Mouse (Mus musculus) forebrain, embryonic 11.5 days (tissue): ENCODE results near the gene Specc1l. TPM values are rescaled to one million over a fixed set of nuclear protein-coding genes. Genes with fewer than 3 reads are reported as not detected.

Source experiments
- ATAC-seq: fragments of 200-750 bp; cut with Nextera tagmentation; replicated peaks from 2 replicates; pipeline ENCODE4 v1.8.0; 2017; ENCODE audit warnings: moderate TSS enrichment; ENCODE audit not compliant: low FRiP score
- DNase-seq: peaks from one replicate; pipeline ENCODE4 v3.0.0-alpha.2; 2017; ENCODE audit warnings: low spot score
- H3K27ac ChIP-seq: fragments of 300-500 bp; sonication (generic); 2 replicates; pipeline ENCODE4 v1.5.1; 2014; ENCODE audit warnings: low read depth, low read length
- H3K27me3 ChIP-seq: fragments of 300-500 bp; sonication (generic); 2 replicates; pipeline ENCODE4 v1.6.1; 2014; ENCODE audit warnings: mild to moderate bottlenecking, low read length, mixed read lengths; ENCODE audit not compliant: control insufficient read depth, insufficient read depth
- H3K36me3 ChIP-seq: fragments of 300-500 bp; sonication (generic); 2 replicates; pipeline ENCODE4 v1.6.1; 2014; ENCODE audit warnings: mild to moderate bottlenecking, low read length, moderate library complexity, mixed read lengths; ENCODE audit not compliant: control insufficient read depth, insufficient read depth
- H3K4me1 ChIP-seq: fragments of 300-500 bp; sonication (generic); replicated peaks from 2 replicates; pipeline ENCODE4 v1.6.1; 2014; ENCODE audit warnings: low read length, mixed read lengths; ENCODE audit not compliant: control insufficient read depth, insufficient read depth
- H3K4me2 ChIP-seq: fragments of 300-500 bp; sonication (generic); 2 replicates; pipeline ENCODE4 v1.6.1; 2014; ENCODE audit warnings: low read depth, mild to moderate bottlenecking, low read length, moderate library complexity, mixed read lengths; ENCODE audit not compliant: severe bottlenecking
- H3K4me3 ChIP-seq: fragments of 300-500 bp; sonication (generic); 2 replicates; pipeline ENCODE4 v1.5.1; 2014; ENCODE audit warnings: low read depth, low read length
- H3K9ac ChIP-seq: fragments of 300-500 bp; sonication (generic); 2 replicates; pipeline ENCODE4 v1.6.1; 2014; ENCODE audit warnings: low read length
- H3K9me3 ChIP-seq: fragments of 300-500 bp; sonication (generic); 2 replicates; pipeline ENCODE4 v1.6.1; 2016; ENCODE audit warnings: low read length, mixed read lengths; ENCODE audit not compliant: control insufficient read depth
- WGBS: fragments of 180-500 bp; shearing (Covaris S2); extraction: QIAGEN DNeasy Blood & Tissue Kit; methylation state at CpG from one replicate; pipeline ENCODE4 v1.1.7; 2014; 5-methylcytosine and 5-hydroxymethylcytosine counted together
- polyA plus RNA-seq: library from polyadenylated mRNA; unstranded; fragments of >200 nt; fragmentation: Nextera tagmentation; extraction: Ambion mirVana; gene quantifications from 2 replicates; pipeline ENCODE4 v1.2.1, GENCODE M21; 2014

The Specc1l gene
- polyA plus RNA-seq = 29.0 and 29.4 TPM in 2 replicates

GRCm38 (mm10) chr10:75211807-75212645 is at the start of gene Specc1l:
TSS of gene Specc1l (plus strand) at chr10:75212073.
- WGBS = under 1% methylated on average over 70 of the region's 80 CpGs
- peak within 1 kb of the TSS; percentile 73 for H3K4me3 ChIP-seq
- H3K9ac ChIP-seq = peak within 1 kb of the TSS; percentile 85
- ATAC-seq (peak; percentile 99), DNase-seq (peak; percentile 99)
- H3K4me2 ChIP-seq = peak within 1 kb of the TSS; percentile 52
- H3K4me1 ChIP-seq = no peaks in the 10 kb centered on the region; the same call in 1 of the 2 replicates
- H3K27me3 ChIP-seq = no peaks in the 10 kb centered on the region
- H3K9me3 ChIP-seq = no peaks in the 10 kb centered on the region
- H3K36me3 ChIP-seq = no peaks in the 10 kb centered on the region
- H3K27ac ChIP-seq = peak within 1 kb of the TSS; percentile 97

GRCm38 (mm10) chr10:75165825-75166481 is 45.9 kb upstream of the Specc1l start:
- Histone ChIP-seq H3K4me1 (no peaks in the 10 kb centered on the region), H3K27me3 (no peaks in the 10 kb centered on the region), H3K27ac (no peak overlapping the region), H3K4me3 (no peak overlapping the region), H3K9ac (no peak overlapping the region), H3K36me3 (peaks cover 2% of the 10 kb centered on the region; the same call in 1 of the 2 replicates), H3K4me2 (no peak overlapping the region), H3K9me3 (no peaks in the 10 kb centered on the region)
- DNase-seq (no peak), ATAC-seq (no peak)
- 78% methylated on average over 10 of the region's 10 CpGs for WGBS

DNA sequence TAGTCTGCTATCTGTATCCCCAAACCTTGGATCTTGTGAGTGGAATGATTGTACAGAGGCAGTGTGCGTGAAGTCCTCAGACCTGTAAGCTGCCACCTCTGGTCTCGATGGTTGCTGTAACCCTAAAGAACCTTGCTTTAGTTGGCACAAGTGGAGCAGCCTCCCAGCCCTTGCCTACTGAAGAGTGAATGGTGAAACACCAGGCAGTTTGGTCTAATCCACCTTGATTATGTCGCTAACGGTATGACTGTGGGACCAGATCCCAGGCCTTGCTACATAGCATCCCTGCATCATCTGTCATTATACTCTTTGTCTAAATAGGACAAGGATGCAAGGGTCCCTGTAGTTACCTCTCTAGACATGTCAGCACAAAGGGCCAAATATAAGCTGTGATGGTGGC is 45.3 kb upstream of the Specc1l start:
- no peak overlapping the region for H3K9ac ChIP-seq
- H3K36me3 ChIP-seq = peaks cover 2% of the 10 kb centered on the region; the same call in 1 of the 2 replicates
- no peaks in the 10 kb centered on the region for H3K9me3 ChIP-seq
- H3K27me3 ChIP-seq = no peaks in the 10 kb centered on the region
- no peak overlapping the region for H3K4me2 ChIP-seq
- no peak overlapping the region for H3K27ac ChIP-seq
- WGBS = 87% methylated on average over 4 of the region's 4 CpGs
- ATAC-seq (no peak), DNase-seq (no peak)
- H3K4me1 ChIP-seq = no peaks in the 10 kb centered on the region
- no peak overlapping the region for H3K4me3 ChIP-seq

- ATAC-seq = no peak; the same call in 1 of the 2 replicates
- Histone ChIP-seq H3K27ac (no peak overlapping the region), H3K9ac (no peak overlapping the region), H3K4me2 (no peak overlapping the region), H3K36me3 (no peaks in the 10 kb centered on the region; the same call in 1 of the 2 replicates), H3K9me3 (no peaks in the 10 kb centered on the region), H3K4me3 (no peak overlapping the region), H3K27me3 (no peaks in the 10 kb centered on the region), H3K4me1 (no peaks in the 10 kb centered on the region)
- no peak for DNase-seq
- 91% methylated on average over 12 of the region's 12 CpGs for WGBS
Measured at GRCm38 (mm10) chr10:75170207-75170850, 41.5 kb upstream of the Specc1l start.

- ATAC-seq = no peak
- no peak overlapping the region for H3K4me2 ChIP-seq
- H3K9me3 ChIP-seq = no peaks in the 10 kb centered on the region
- no peaks in the 10 kb centered on the region for H3K27me3 ChIP-seq
- WGBS = 82% methylated on average over 8 of the region's 8 CpGs
- H3K36me3 ChIP-seq = peaks cover 4% of the 10 kb centered on the region
- no peak overlapping the region for H3K4me3 ChIP-seq
- H3K9ac ChIP-seq = no peak overlapping the region
- no peak for DNase-seq
- H3K27ac ChIP-seq = no peak overlapping the region
- H3K4me1 ChIP-seq = no peaks in the 10 kb centered on the region
Measured at GRCm38 (mm10) chr10:75173056-75173455, 38.8 kb upstream of the Specc1l start.

DNA sequence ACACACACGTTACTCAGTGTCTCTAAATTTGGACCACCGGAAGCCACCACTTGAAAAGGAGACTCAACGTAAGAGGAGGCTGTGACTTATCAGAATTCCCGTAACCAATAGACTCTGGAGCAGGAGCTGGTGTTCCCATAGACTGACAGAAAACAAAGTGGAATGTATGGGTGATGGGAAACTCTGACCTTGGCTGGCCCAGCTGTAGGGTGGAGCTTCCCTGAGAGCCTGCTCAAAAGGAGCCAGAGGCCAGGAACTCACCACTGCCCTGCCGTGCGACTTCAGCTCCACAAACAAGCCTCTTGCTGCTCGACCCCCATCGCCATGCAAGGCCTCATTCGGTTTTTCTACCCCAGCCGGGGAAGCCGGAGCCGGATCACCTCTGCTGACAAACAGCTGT is 38.2 kb upstream of the Specc1l start:
- DNase-seq = no peak
- H3K4me3 ChIP-seq = no peak overlapping the region
- H3K36me3 ChIP-seq = peaks cover 8% of the 10 kb centered on the region
- H3K9ac ChIP-seq = no peak overlapping the region
- H3K27me3 ChIP-seq = no peaks in the 10 kb centered on the region
- no peaks in the 10 kb centered on the region for H3K4me1 ChIP-seq
- 81% methylated on average over 12 of the region's 12 CpGs for WGBS
- no peak overlapping the region for H3K27ac ChIP-seq
- H3K4me2 ChIP-seq = no peak overlapping the region
- ATAC-seq = no peak
- no peaks in the 10 kb centered on the region for H3K9me3 ChIP-seq

DNA sequence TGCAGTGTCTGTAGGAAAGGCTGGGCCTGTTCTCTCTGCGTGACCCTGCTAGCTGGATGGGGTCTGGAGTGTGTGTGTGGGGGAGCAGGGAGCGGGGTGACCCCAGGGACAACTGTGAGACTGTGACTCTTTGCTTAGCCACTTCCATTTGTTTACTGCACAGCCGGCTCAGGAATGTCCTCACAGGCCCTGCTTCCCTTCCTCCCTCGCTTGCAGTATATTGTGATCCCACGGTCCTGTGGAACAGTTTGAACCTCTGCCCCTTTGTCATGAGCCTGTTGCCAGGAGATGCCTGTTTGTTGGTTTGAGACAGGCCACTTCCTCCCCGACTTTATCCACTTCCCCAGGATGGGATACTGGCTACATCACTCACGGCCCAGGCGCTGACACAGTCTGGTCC is 35.4 kb upstream of the Specc1l start:
- 88% methylated on average over 8 of the region's 8 CpGs for WGBS
- DNase-seq = no peak
- no peaks in the 10 kb centered on the region for H3K9me3 ChIP-seq
- H3K4me2 ChIP-seq = no peak overlapping the region
- H3K4me1 ChIP-seq = no peaks in the 10 kb centered on the region
- ATAC-seq = no peak
- H3K9ac ChIP-seq = no peak overlapping the region
- no peak overlapping the region for H3K27ac ChIP-seq
- H3K36me3 ChIP-seq = peaks cover 8% of the 10 kb centered on the region
- H3K27me3 ChIP-seq = no peaks in the 10 kb centered on the region
- H3K4me3 ChIP-seq = no peak overlapping the region

GRCm38 (mm10) chr10:75178911-75179310 is 33.0 kb upstream of the Specc1l start:
- no peaks in the 10 kb centered on the region for H3K27me3 ChIP-seq
- H3K9ac ChIP-seq = no peak overlapping the region
- DNase-seq (peak; percentile 42), ATAC-seq (no peak)
- H3K36me3 ChIP-seq = peaks cover 8% of the 10 kb centered on the region
- H3K27ac ChIP-seq = no peak overlapping the region
- no peaks in the 10 kb centered on the region for H3K4me1 ChIP-seq
- 91% methylated on average over 5 of the region's 5 CpGs for WGBS
- H3K4me2 ChIP-seq = no peak overlapping the region
- H3K4me3 ChIP-seq = no peak overlapping the region
- no peaks in the 10 kb centered on the region for H3K9me3 ChIP-seq
